Mouse (Mus musculus) forebrain, embryonic 11.5 days (tissue): ENCODE results near the gene Usp36. TPM values are rescaled to one million over a fixed set of nuclear protein-coding genes. Genes with fewer than 3 reads are reported as not detected.

Experiments
- ATAC-seq: fragments of 200-750 bp; cut with Nextera tagmentation; replicated peaks from 2 replicates; pipeline ENCODE4 v1.8.0; 2017; ENCODE audit warnings: moderate TSS enrichment; ENCODE audit not compliant: low FRiP score
- DNase-seq: peaks from one replicate; pipeline ENCODE4 v3.0.0-alpha.2; 2017; ENCODE audit warnings: low spot score
- H3K27ac ChIP-seq: fragments of 300-500 bp; sonication (generic); 2 replicates; pipeline ENCODE4 v1.5.1; 2014; ENCODE audit warnings: low read depth, low read length
- H3K27me3 ChIP-seq: fragments of 300-500 bp; sonication (generic); 2 replicates; pipeline ENCODE4 v1.6.1; 2014; ENCODE audit warnings: mild to moderate bottlenecking, low read length, mixed read lengths; ENCODE audit not compliant: control insufficient read depth, insufficient read depth
- H3K36me3 ChIP-seq: fragments of 300-500 bp; sonication (generic); 2 replicates; pipeline ENCODE4 v1.6.1; 2014; ENCODE audit warnings: mild to moderate bottlenecking, low read length, moderate library complexity, mixed read lengths; ENCODE audit not compliant: control insufficient read depth, insufficient read depth
- H3K4me1 ChIP-seq: fragments of 300-500 bp; sonication (generic); replicated peaks from 2 replicates; pipeline ENCODE4 v1.6.1; 2014; ENCODE audit warnings: low read length, mixed read lengths; ENCODE audit not compliant: control insufficient read depth, insufficient read depth
- H3K4me2 ChIP-seq: fragments of 300-500 bp; sonication (generic); 2 replicates; pipeline ENCODE4 v1.6.1; 2014; ENCODE audit warnings: low read depth, mild to moderate bottlenecking, low read length, moderate library complexity, mixed read lengths; ENCODE audit not compliant: severe bottlenecking
- H3K4me3 ChIP-seq: fragments of 300-500 bp; sonication (generic); 2 replicates; pipeline ENCODE4 v1.5.1; 2014; ENCODE audit warnings: low read depth, low read length
- H3K9ac ChIP-seq: fragments of 300-500 bp; sonication (generic); 2 replicates; pipeline ENCODE4 v1.6.1; 2014; ENCODE audit warnings: low read length
- H3K9me3 ChIP-seq: fragments of 300-500 bp; sonication (generic); 2 replicates; pipeline ENCODE4 v1.6.1; 2016; ENCODE audit warnings: low read length, mixed read lengths; ENCODE audit not compliant: control insufficient read depth
- WGBS: fragments of 180-500 bp; shearing (Covaris S2); extraction: QIAGEN DNeasy Blood & Tissue Kit; methylation state at CpG from one replicate; pipeline ENCODE4 v1.1.7; 2014; 5-methylcytosine and 5-hydroxymethylcytosine counted together
- polyA plus RNA-seq: library from polyadenylated mRNA; unstranded; fragments of >200 nt; fragmentation: Nextera tagmentation; extraction: Ambion mirVana; gene quantifications from 2 replicates; pipeline ENCODE4 v1.2.1, GENCODE M21; 2014

Gene Usp36
- 16.7 and 17.3 TPM in 2 replicates for polyA plus RNA-seq

GRCm38 (mm10) chr11:118289999-118290889 is at the start of gene Usp36:
Gene Usp36, minus strand, starts transcription at chr11:118290244.
- peak within 1 kb of the TSS; percentile 82 for H3K9ac ChIP-seq
- H3K27ac ChIP-seq: peak within 1 kb of the TSS; percentile 42; the same call in 1 of the 2 replicates
- H3K36me3 ChIP-seq: peaks cover 3% of the 10 kb centered on the region; the same call in 1 of the 2 replicates
- peak within 1 kb of the TSS; percentile 88 for H3K4me3 ChIP-seq
- peak within 1 kb of the TSS; percentile 71 for H3K4me2 ChIP-seq
- no peaks in the 10 kb centered on the region for H3K9me3 ChIP-seq
- DNase-seq: peak; percentile 100
- H3K4me1 ChIP-seq: peaks cover 6% of the 10 kb centered on the region; the same call in 1 of the 2 replicates
- ATAC-seq: peak; percentile 99
- no peaks in the 10 kb centered on the region for H3K27me3 ChIP-seq
- WGBS: 1% methylated on average over 68 of the region's 68 CpGs

- Histone ChIP-seq H3K4me3 (no peak overlapping the region), H3K27me3 (no peaks in the 10 kb centered on the region), H3K36me3 (no peaks in the 10 kb centered on the region; the same call in 1 of the 2 replicates), H3K4me2 (no peak overlapping the region), H3K4me1 (peaks cover 10% of the 10 kb centered on the region), H3K9me3 (no peaks in the 10 kb centered on the region), H3K27ac (no peak overlapping the region), H3K9ac (no peak overlapping the region)
- DNase-seq: no peak
- ATAC-seq: no peak
- 86% methylated on average over 8 of the region's 8 CpGs for WGBS
Measured at GRCm38 (mm10) chr11:118337491-118338168, 47.6 kb upstream of the Usp36 start.

- H3K27ac ChIP-seq: no peak overlapping the region
- no peaks in the 10 kb centered on the region; the same call in 1 of the 2 replicates for H3K36me3 ChIP-seq
- no peaks in the 10 kb centered on the region for H3K27me3 ChIP-seq
- no peaks in the 10 kb centered on the region for H3K9me3 ChIP-seq
- no peak overlapping the region for H3K4me2 ChIP-seq
- DNase-seq (no peak), ATAC-seq (no peak)
- WGBS: 94% methylated on average over 17 of the region's 17 CpGs
- no peaks in the 10 kb centered on the region for H3K4me1 ChIP-seq
- no peak overlapping the region for H3K9ac ChIP-seq
- no peak overlapping the region for H3K4me3 ChIP-seq
Measured at GRCm38 (mm10) chr11:118333431-118333830, 43.4 kb upstream of the Usp36 start.

DNA sequence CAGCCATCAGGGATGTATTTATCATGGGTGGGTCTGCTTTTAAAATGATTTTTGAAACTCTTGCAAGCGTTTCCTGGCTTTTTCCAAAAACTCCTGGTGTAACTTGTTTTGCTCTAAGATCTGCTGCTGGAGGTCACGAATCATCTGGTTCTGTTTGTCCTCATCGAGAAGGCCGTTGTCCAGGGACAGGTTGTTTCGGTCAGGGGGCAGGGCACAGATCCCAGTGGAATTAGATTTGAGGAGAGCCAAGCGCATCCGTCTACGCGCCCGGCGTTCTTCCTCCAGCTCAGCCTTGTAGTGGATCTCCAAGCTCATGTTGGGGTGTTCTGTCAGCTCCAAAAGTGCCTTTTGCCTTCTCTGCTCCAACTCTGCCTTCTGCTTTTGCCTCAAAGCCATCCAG is 42.3 kb upstream of the Usp36 start:
- Histone ChIP-seq H3K4me3 (no peak overlapping the region), H3K9me3 (no peaks in the 10 kb centered on the region), H3K4me1 (no peaks in the 10 kb centered on the region; the same call in 1 of the 2 replicates), H3K27me3 (no peaks in the 10 kb centered on the region), H3K36me3 (no peaks in the 10 kb centered on the region; the same call in 1 of the 2 replicates), H3K4me2 (no peak overlapping the region), H3K27ac (no peak overlapping the region), H3K9ac (no peak overlapping the region)
- no peak for ATAC-seq
- no peak for DNase-seq
- WGBS: 93% methylated on average over 11 of the region's 11 CpGs

GRCm38 (mm10) chr11:118330777-118331176 is 40.7 kb upstream of the Usp36 start:
- Histone ChIP-seq H3K4me2 (no peak overlapping the region), H3K9me3 (no peaks in the 10 kb centered on the region), H3K27ac (no peak overlapping the region), H3K36me3 (no peaks in the 10 kb centered on the region; the same call in 1 of the 2 replicates), H3K27me3 (no peaks in the 10 kb centered on the region), H3K4me1 (no peaks in the 10 kb centered on the region; the same call in 1 of the 2 replicates), H3K4me3 (no peak overlapping the region), H3K9ac (no peak overlapping the region)
- DNase-seq (no peak), ATAC-seq (no peak)
- 96% methylated on average over 16 of the region's 16 CpGs for WGBS

DNA sequence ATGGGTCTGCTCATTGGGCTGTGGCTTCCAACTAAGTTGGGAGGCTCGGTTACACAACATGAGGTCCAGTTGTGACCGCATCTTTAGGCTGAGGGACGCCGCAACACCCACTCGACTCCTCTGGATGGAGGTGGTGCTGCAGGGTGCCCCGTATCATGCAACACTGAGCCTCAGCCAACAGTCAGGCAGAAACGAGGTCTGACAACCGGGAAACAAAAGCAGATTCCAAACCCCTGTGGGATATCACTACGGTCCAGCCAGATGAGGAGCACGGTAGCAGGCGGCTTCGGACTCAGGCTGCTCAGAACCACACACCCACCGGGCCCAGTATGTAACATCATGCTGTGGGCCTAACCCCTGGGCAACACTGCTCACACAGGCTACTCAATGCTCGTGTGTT is 40.3 kb upstream of the Usp36 start:
- Histone ChIP-seq H3K4me2 (no peak overlapping the region), H3K36me3 (no peaks in the 10 kb centered on the region; the same call in 1 of the 2 replicates), H3K27me3 (no peaks in the 10 kb centered on the region), H3K9ac (no peak overlapping the region), H3K9me3 (no peaks in the 10 kb centered on the region), H3K4me3 (no peak overlapping the region), H3K27ac (no peak overlapping the region), H3K4me1 (no peaks in the 10 kb centered on the region; the same call in 1 of the 2 replicates)
- DNase-seq (no peak), ATAC-seq (no peak)
- 93% methylated on average over 14 of the region's 14 CpGs for WGBS

GRCm38 (mm10) chr11:118328947-118329346 is 38.9 kb upstream of the Usp36 start:
- ATAC-seq: no peak
- H3K27me3 ChIP-seq: no peaks in the 10 kb centered on the region
- H3K9ac ChIP-seq: no peak overlapping the region
- H3K36me3 ChIP-seq: no peaks in the 10 kb centered on the region; the same call in 1 of the 2 replicates
- no peaks in the 10 kb centered on the region; the same call in 1 of the 2 replicates for H3K4me1 ChIP-seq
- 92% methylated on average over 5 of the region's 5 CpGs for WGBS
- H3K4me2 ChIP-seq: no peak overlapping the region
- H3K9me3 ChIP-seq: no peaks in the 10 kb centered on the region
- no peak overlapping the region for H3K27ac ChIP-seq
- no peak for DNase-seq
- H3K4me3 ChIP-seq: no peak overlapping the region

DNA sequence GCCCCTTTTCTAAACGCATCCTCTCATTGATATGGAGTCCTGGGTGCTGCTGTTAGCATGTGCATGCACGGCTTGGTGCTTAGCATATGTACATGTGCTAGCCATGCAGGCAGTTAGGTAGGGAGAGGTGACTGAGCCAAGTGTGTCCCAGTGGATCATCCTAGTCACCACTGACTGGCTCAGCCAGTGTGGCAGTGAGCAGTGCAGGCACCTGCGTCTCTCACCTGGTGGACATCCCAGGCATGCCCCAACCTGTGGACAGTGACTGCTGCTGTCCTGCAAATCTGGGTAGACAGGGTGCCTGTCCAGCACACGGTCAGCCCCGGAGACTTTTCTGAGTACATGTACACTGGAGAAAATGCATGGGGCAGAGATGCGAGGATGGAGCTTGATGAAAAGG is 38.5 kb upstream of the Usp36 start:
- H3K36me3 ChIP-seq: no peaks in the 10 kb centered on the region; the same call in 1 of the 2 replicates
- no peaks in the 10 kb centered on the region for H3K27me3 ChIP-seq
- ATAC-seq: no peak
- no peaks in the 10 kb centered on the region; the same call in 1 of the 2 replicates for H3K4me1 ChIP-seq
- DNase-seq: no peak
- no peak overlapping the region for H3K4me3 ChIP-seq
- no peak overlapping the region for H3K9ac ChIP-seq
- no peak overlapping the region for H3K27ac ChIP-seq
- H3K4me2 ChIP-seq: no peak overlapping the region
- 91% methylated on average over 6 of the region's 6 CpGs for WGBS
- H3K9me3 ChIP-seq: no peaks in the 10 kb centered on the region
